24 mouse cellular contexts compared by ENCODE assay signal in genomic region chr14:66561715-66562114, GRCm38 (mm10).
DNase-seq lines count a peak whose midpoint lies in the region; ATAC-seq and TF ChIP-seq lines count a peak whose summit lies in the region.
"Had no signal": no experiment of that assay in that cellular context is flagged by ENCODE, and none has a peak within 500 bp of the region (broad histone marks: within the 10 kb centered on the region; RNA-seq: fewer than 3 reads in every experiment).

No protein-coding gene starts in this region.

- no peak for ATAC-seq in midbrain, postnatal 0 days (ENCODE audit: low FRiP score)
- no peak for ATAC-seq in midbrain, embryonic 15.5 days (replicated peaks)
- ATAC-seq in granulocyte monocyte progenitor cell, adult 5-6 weeks (replicated peaks; ENCODE audit: poor library complexity, severe bottlenecking) = peak; percentile 72
- no peak for ATAC-seq in cerebellum, adult (ENCODE audit: insufficient number of reproducible peaks, low FRiP score, low TSS enrichment)
- no peak for ATAC-seq in lung, postnatal 0 days
- ATAC-seq: activated CD4-positive, CD25-positive, alpha-beta regulatory T cell, adult 4 months; forebrain, embryonic 15.5 days; hindbrain, embryonic 16.5 days; inflammation-experienced regulatory T-cells, adult 6 months; Patski had no signal

- TF ChIP-seq CTCF in midbrain, postnatal 0 days (IDR thresholded peaks at IDR 0.05) = no peak
- TF ChIP-seq CTCF in bone marrow macrophage, adult 2 months (IDR thresholded peaks at IDR 0.05; ENCODE audit: low read depth, low read length) = no peak
- no peak for TF ChIP-seq CTCF in lung, postnatal 0 days (IDR thresholded peaks at IDR 0.05)

- no peak overlapping the region for H3K27ac ChIP-seq in midbrain, postnatal 0 days (ENCODE audit: low read depth, low read length)
- no peak overlapping the region for H3K27ac ChIP-seq in midbrain, embryonic 15.5 days
- H3K27ac ChIP-seq in bone marrow macrophage, adult 2 months (ENCODE audit: insufficient read depth, low read depth, low read length) = peak overlapping the region; percentile 94
- H3K27ac ChIP-seq in lung, postnatal 0 days (ENCODE audit: low read length) = no peak overlapping the region
- H3K27ac ChIP-seq: embryonic facial prominence, embryonic 15.5 days; forebrain, embryonic 15.5 days; heart, embryonic 10.5 days; hindbrain, embryonic 12.5 days had no signal

- TF ChIP-seq POLR2A in bone marrow macrophage, adult 2 months (IDR thresholded peaks at IDR 0.05; ENCODE audit: borderline replicate concordance, low read depth, low read length) = no peak

- no peaks in the 10 kb centered on the region for H3K27me3 ChIP-seq in midbrain, postnatal 0 days (ENCODE audit: insufficient read depth, low read length)
- no peaks in the 10 kb centered on the region for H3K27me3 ChIP-seq in midbrain, embryonic 15.5 days (replicated peaks)
- H3K27me3 ChIP-seq in lung, postnatal 0 days (replicated peaks; ENCODE audit: insufficient read depth, low read length) = no peaks in the 10 kb centered on the region
- H3K27me3 ChIP-seq: embryonic facial prominence, embryonic 15.5 days; forebrain, embryonic 15.5 days; hindbrain, embryonic 12.5 days had no signal

- DNase-seq in midbrain, postnatal 0 days (ENCODE audit: low spot score) = peak; percentile 12
- DNase-seq in kidney, postnatal 10 days = no peak
- no peak for DNase-seq in urinary bladder, adult 2 months (ENCODE audit: low spot score)
- DNase-seq in lung, postnatal 0 days (ENCODE audit: low spot score) = no peak
- DNase-seq: adrenal gland, postnatal 14 days; cerebellum, adult 2 months; cerebellum, postnatal 10 days; embryo, embryonic 11 days; gastrocnemius, postnatal 36 days; heart, adult 18-20 months; heart, postnatal 10 days; heart, postnatal 4 days had no signal

- WGBS in midbrain, postnatal 0 days = 59% methylated on average over 3 of the region's 3 CpGs
- 66% methylated on average over 3 of the region's 3 CpGs for WGBS in midbrain, embryonic 15.5 days
- 72% methylated on average over 3 of the region's 3 CpGs for WGBS in lung, postnatal 0 days

- H3K36me3 ChIP-seq in midbrain, postnatal 0 days (ENCODE audit: insufficient read depth, low read length) = no peaks in the 10 kb centered on the region
- no peaks in the 10 kb centered on the region for H3K36me3 ChIP-seq in midbrain, embryonic 15.5 days (replicated peaks)
- H3K36me3 ChIP-seq in lung, postnatal 0 days (ENCODE audit: insufficient read depth, low read length) = no peaks in the 10 kb centered on the region
- H3K36me3 ChIP-seq: embryonic facial prominence, embryonic 15.5 days; forebrain, embryonic 15.5 days; heart, embryonic 10.5 days; hindbrain, embryonic 12.5 days had no signal

- H3K4me2 ChIP-seq in midbrain, postnatal 0 days (ENCODE audit: low read depth, low read length, poor library complexity, severe bottlenecking) = no peak overlapping the region
- no peak overlapping the region for H3K4me2 ChIP-seq in midbrain, embryonic 15.5 days
- no peak overlapping the region for H3K4me2 ChIP-seq in lung, postnatal 0 days (replicated peaks; ENCODE audit: low read depth, low read length)
- H3K4me2 ChIP-seq: embryonic facial prominence, embryonic 15.5 days; forebrain, embryonic 15.5 days; hindbrain, embryonic 12.5 days had no signal

- no peak for TF ChIP-seq EP300 in lung, postnatal 0 days (IDR thresholded peaks at IDR 0.05)

- no peaks in the 10 kb centered on the region for H3K9me3 ChIP-seq in midbrain, postnatal 0 days (ENCODE audit: low read length)
- H3K9me3 ChIP-seq in midbrain, embryonic 15.5 days = no peaks in the 10 kb centered on the region
- H3K9me3 ChIP-seq in lung, postnatal 0 days (ENCODE audit: low read length) = no peaks in the 10 kb centered on the region
- H3K9me3 ChIP-seq: embryonic facial prominence, embryonic 15.5 days; forebrain, embryonic 15.5 days; heart, embryonic 10.5 days; hindbrain, embryonic 12.5 days had no signal

- H3K4me1 ChIP-seq in midbrain, postnatal 0 days (ENCODE audit: insufficient read depth, low read length) = no peaks in the 10 kb centered on the region
- H3K4me1 ChIP-seq in midbrain, embryonic 15.5 days = no peaks in the 10 kb centered on the region
- peaks cover 61% of the 10 kb centered on the region for H3K4me1 ChIP-seq in bone marrow macrophage, adult 2 months (ENCODE audit: control insufficient read depth, insufficient read depth, low read length)
- no peaks in the 10 kb centered on the region for H3K4me1 ChIP-seq in lung, postnatal 0 days (ENCODE audit: insufficient read depth, low read depth, low read length)
- H3K4me1 ChIP-seq: embryonic facial prominence, embryonic 15.5 days; forebrain, embryonic 15.5 days; heart, embryonic 10.5 days; hindbrain, embryonic 12.5 days had no signal

- H3K4me3 ChIP-seq in midbrain, postnatal 0 days (ENCODE audit: low read depth, low read length) = no peak overlapping the region
- H3K4me3 ChIP-seq in midbrain, embryonic 15.5 days = no peak overlapping the region
- H3K4me3 ChIP-seq in bone marrow macrophage, adult 2 months (ENCODE audit: insufficient read depth, low read length) = no peak overlapping the region
- no peak overlapping the region for H3K4me3 ChIP-seq in lung, postnatal 0 days (ENCODE audit: low read depth, low read length)
- H3K4me3 ChIP-seq: embryonic facial prominence, embryonic 15.5 days; forebrain, embryonic 15.5 days; heart, embryonic 10.5 days; hindbrain, embryonic 12.5 days had no signal

- H3K9ac ChIP-seq in midbrain, postnatal 0 days (replicated peaks; ENCODE audit: low read length, poor library complexity, severe bottlenecking) = no peak overlapping the region
- H3K9ac ChIP-seq in midbrain, embryonic 15.5 days = no peak overlapping the region
- no peak overlapping the region for H3K9ac ChIP-seq in lung, postnatal 0 days (replicated peaks; ENCODE audit: low read depth)
- H3K9ac ChIP-seq: embryonic facial prominence, embryonic 15.5 days; forebrain, embryonic 15.5 days; hindbrain, embryonic 12.5 days had no signal
